Mouse (Mus musculus) stomach, embryonic 16.5 days (tissue): ENCODE measurements around the gene Lrcol1. TPM values are rescaled to one million over a fixed set of nuclear protein-coding genes. Genes with fewer than 3 reads are reported as not detected.

Experiments used
- ATAC-seq: fragments of 200-750 bp; cut with Nextera tagmentation; 2 replicates; pipeline ENCODE4 v1.8.0; 2017; ENCODE audit warnings: moderate number of reproducible peaks, moderate TSS enrichment; ENCODE audit not compliant: insufficient read depth, low FRiP score
- H3K27ac ChIP-seq: fragments of 300-500 bp; sonication (generic); 2 replicates; pipeline ENCODE4 v1.5.1; 2014; ENCODE audit warnings: low read length
- H3K27me3 ChIP-seq: fragments of 300-500 bp; sonication (generic); 2 replicates; pipeline ENCODE4 v1.6.1; 2014; ENCODE audit warnings: low read length, control low read depth, mixed read lengths; ENCODE audit not compliant: control insufficient read depth, insufficient read depth
- H3K36me3 ChIP-seq: fragments of 300-500 bp; sonication (generic); 2 replicates; pipeline ENCODE4 v1.6.1; 2014; ENCODE audit warnings: low read length; ENCODE audit not compliant: control insufficient read depth, insufficient read depth
- H3K4me1 ChIP-seq: fragments of 300-500 bp; sonication (generic); 2 replicates; pipeline ENCODE4 v1.6.1; 2014; ENCODE audit warnings: low read length, control low read depth, mixed read lengths; ENCODE audit not compliant: control insufficient read depth, insufficient read depth
- H3K4me2 ChIP-seq: fragments of 300-500 bp; sonication (generic); 2 replicates; pipeline ENCODE4 v1.6.1; 2014; ENCODE audit warnings: low read depth, low read length, mixed read lengths
- H3K4me3 ChIP-seq: fragments of 300-500 bp; sonication (generic); replicated peaks from 2 replicates; pipeline ENCODE4 v1.5.1; 2014; ENCODE audit warnings: mild to moderate bottlenecking, low read length
- H3K9ac ChIP-seq: fragments of 300-500 bp; sonication (generic); 2 replicates; pipeline ENCODE4 v1.6.1; 2014; ENCODE audit warnings: low read length
- H3K9me3 ChIP-seq: fragments of 300-500 bp; sonication (generic); replicated peaks from 2 replicates; pipeline ENCODE4 v1.6.1; 2016; ENCODE audit warnings: low read length, control low read depth; ENCODE audit not compliant: control insufficient read depth
- WGBS: fragments of 180-500 bp; shearing (Covaris S2); extraction: QIAGEN DNeasy Blood & Tissue Kit; methylation state at CpG from one replicate; pipeline ENCODE4 v1.1.7; 2014; 5-methylcytosine and 5-hydroxymethylcytosine counted together
- polyA plus RNA-seq: library from polyadenylated mRNA; unstranded; fragments of >200 nt; fragmentation: Nextera tagmentation; extraction: Ambion mirVana; gene quantifications from 2 replicates; pipeline ENCODE4 v1.2.1, GENCODE M21; 2015

Lrcol1 gene
- polyA plus RNA-seq, 1 experiment from 2014 or later = not detected

DNA sequence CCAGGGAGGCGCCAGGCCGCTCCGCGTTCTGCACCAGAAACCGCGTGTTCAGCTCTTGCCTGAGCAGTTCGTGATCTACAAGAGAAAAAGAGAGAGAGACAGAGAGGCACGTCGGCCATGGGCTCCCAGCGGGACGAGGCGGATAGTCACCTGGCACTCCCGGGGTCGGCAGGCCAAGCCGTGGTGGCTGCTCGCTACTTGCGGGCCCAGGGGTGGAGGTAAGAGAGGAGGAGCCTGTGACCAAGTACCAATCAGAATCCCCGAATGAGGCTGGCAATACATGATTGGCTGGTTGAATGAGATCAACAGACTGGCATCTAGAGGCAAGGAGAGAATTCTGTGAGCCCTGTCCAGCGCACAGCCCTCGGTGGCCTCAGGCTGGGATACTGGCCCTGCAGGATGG lies 33.7 kb downstream of the Lrcol1 start:
- Histone ChIP-seq H3K4me2 (no peak overlapping the region), H3K27me3 (no peaks in the 10 kb centered on the region), H3K9ac (no peak overlapping the region), H3K27ac (no peak overlapping the region), H3K36me3 (no peaks in the 10 kb centered on the region), H3K9me3 (no peaks in the 10 kb centered on the region), H3K4me1 (no peaks in the 10 kb centered on the region), H3K4me3 (no peak overlapping the region)
- WGBS = 49% methylated on average over 20 of the region's 20 CpGs
- no peak for ATAC-seq

GRCm38 (mm10) chr5:110379086-110379485 lies 34.6 kb downstream of the Lrcol1 start:
- no peaks in the 10 kb centered on the region for H3K4me1 ChIP-seq
- WGBS = 89% methylated on average over 15 of the region's 15 CpGs
- H3K27me3 ChIP-seq = no peaks in the 10 kb centered on the region
- H3K4me3 ChIP-seq = no peak overlapping the region
- no peak overlapping the region for H3K27ac ChIP-seq
- H3K9ac ChIP-seq = no peak overlapping the region
- H3K36me3 ChIP-seq = no peaks in the 10 kb centered on the region
- no peaks in the 10 kb centered on the region for H3K9me3 ChIP-seq
- no peak overlapping the region for H3K4me2 ChIP-seq
- ATAC-seq = no peak

DNA sequence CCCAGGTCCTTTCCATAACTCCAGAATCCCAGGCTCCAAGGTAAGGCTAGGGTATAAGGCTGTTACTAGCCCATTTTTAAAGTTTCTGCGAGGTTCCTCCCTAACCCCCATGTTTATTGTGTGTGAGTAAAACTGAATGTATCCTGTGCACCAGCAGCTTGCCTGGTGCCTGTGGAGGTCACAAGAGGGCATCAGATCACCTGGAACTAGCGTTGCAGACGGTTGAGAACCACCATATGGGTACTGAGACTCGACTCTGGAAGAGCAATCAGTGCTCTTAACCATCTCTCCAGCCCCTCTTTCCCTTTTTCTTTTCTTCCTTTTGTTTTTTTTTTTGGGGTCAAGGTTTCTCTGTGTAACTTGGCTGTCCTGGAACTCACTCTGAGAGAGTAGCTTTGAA lies 35.3 kb downstream of the Lrcol1 start:
- H3K4me3 ChIP-seq = no peak overlapping the region
- H3K36me3 ChIP-seq = no peaks in the 10 kb centered on the region
- WGBS = 78% methylated on average over 4 of the region's 4 CpGs
- ATAC-seq = no peak
- no peak overlapping the region for H3K4me2 ChIP-seq
- H3K9ac ChIP-seq = no peak overlapping the region
- H3K27ac ChIP-seq = no peak overlapping the region
- H3K9me3 ChIP-seq = no peaks in the 10 kb centered on the region
- H3K4me1 ChIP-seq = no peaks in the 10 kb centered on the region
- no peaks in the 10 kb centered on the region for H3K27me3 ChIP-seq

DNA sequence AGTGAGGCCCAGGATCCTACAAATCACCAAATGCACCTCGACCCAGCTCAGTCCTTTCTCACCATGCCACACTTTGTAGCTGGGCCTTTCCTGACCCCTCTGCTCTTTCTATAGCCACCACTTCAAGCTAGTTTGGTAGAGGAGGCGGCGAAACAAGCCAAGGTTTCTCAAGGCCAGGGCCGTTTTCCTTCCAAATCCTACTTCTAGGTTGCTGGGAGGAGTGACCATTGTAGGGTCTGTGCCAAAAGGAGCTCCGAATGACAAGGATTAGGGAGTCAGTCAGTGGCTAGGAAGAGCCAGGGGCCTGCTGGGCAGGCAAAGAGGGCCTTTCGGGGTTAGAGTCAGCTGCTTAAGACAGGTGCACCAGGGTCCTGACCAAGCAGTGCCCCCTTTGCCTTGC lies 40.0 kb downstream of the Lrcol1 start:
- no peak overlapping the region for H3K27ac ChIP-seq
- H3K4me1 ChIP-seq = peaks cover 9% of the 10 kb centered on the region; the same call in 1 of the 2 replicates
- no peak overlapping the region for H3K9ac ChIP-seq
- no peaks in the 10 kb centered on the region for H3K9me3 ChIP-seq
- ATAC-seq = no peak
- H3K4me2 ChIP-seq = no peak overlapping the region
- no peaks in the 10 kb centered on the region for H3K27me3 ChIP-seq
- H3K36me3 ChIP-seq = no peaks in the 10 kb centered on the region
- H3K4me3 ChIP-seq = no peak overlapping the region
- 84% methylated on average over 6 of the region's 6 CpGs for WGBS

DNA sequence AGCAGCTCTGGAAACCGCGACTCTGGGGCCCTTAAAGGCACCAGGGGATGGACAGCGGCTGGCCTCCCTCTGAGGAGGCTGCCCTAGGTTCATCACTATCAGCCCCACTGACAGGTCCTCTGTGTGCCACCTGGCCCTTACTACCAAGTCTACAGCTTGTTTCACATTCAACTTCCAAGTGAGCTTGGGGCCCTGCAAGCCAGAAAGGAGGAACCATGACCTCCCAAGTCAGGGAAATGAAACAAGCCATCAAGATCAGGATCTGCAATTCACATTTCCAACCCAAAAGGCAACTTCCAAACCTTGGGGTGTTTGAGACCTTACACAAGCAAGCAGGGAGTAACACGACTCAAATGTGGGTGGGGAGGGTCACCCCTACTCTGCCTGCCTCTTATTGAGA lies 40.7 kb downstream of the Lrcol1 start:
- no peak overlapping the region for H3K9ac ChIP-seq
- no peaks in the 10 kb centered on the region for H3K27me3 ChIP-seq
- 58% methylated on average over 4 of the region's 4 CpGs for WGBS
- no peak overlapping the region for H3K4me3 ChIP-seq
- H3K9me3 ChIP-seq = no peaks in the 10 kb centered on the region
- H3K4me2 ChIP-seq = peak overlapping the region; percentile 61; the same call in 1 of the 2 replicates
- no peak overlapping the region for H3K27ac ChIP-seq
- H3K36me3 ChIP-seq = no peaks in the 10 kb centered on the region
- ATAC-seq = no peak
- peaks cover 9% of the 10 kb centered on the region; the same call in 1 of the 2 replicates for H3K4me1 ChIP-seq

DNA sequence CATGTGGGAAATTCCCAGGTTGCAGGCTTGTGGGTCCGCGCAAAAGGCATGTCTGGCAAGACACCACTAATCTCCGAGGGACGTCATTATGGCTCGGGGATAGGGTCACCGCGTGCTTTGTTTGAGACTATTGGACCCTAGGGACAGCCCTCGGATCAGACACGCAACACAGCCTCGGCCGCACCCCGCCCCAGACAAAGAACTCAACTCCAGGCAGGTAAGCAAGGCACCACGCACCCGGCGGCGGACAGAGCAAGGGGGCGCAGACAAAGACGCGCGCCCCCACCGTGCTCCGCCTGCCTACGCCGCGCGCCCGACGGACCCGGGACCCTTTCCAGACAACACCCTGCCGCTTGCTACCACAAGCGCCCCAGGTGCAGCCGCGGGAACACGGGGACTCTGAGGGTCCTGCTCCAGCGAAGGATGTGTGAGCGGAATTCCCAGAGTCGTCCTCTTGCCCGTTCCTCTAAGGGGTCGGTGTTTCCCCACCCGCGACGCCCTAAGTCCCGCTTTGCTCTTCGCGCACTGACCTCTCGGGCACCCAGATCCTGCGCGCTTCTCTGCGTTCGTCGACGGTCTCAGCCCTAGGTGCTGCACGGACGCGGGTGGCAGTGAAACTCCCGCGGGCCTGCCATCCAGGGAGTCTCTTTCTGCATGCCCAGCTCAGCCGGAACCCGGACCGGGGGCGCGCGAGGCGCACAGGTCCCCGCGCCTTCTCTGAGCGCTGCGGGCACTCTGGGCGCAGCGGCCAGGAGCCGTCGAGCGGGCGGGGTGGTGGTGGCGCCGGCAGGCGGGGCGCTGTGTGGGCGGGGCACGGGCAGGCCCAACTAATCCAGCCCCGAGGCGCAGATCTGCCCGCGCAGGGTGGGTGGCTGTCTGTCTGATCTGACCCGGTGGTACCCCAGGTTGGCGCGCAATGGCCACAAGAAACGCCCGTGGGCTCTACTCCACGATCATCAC lies 42.1 kb downstream of the Lrcol1 start:
- Histone ChIP-seq H3K27me3 (no peaks in the 10 kb centered on the region), H3K9ac (peak overlapping the region; percentile 73), H3K27ac (no peak overlapping the region), H3K9me3 (no peaks in the 10 kb centered on the region), H3K4me1 (peaks cover 9% of the 10 kb centered on the region; the same call in 1 of the 2 replicates), H3K4me3 (peak overlapping the region; percentile 64), H3K4me2 (peak overlapping the region; percentile 61), H3K36me3 (no peaks in the 10 kb centered on the region)
- ATAC-seq = peak; percentile 88; the same call in 1 of the 2 replicates
- under 1% methylated on average over 90 of the region's 90 CpGs for WGBS

DNA sequence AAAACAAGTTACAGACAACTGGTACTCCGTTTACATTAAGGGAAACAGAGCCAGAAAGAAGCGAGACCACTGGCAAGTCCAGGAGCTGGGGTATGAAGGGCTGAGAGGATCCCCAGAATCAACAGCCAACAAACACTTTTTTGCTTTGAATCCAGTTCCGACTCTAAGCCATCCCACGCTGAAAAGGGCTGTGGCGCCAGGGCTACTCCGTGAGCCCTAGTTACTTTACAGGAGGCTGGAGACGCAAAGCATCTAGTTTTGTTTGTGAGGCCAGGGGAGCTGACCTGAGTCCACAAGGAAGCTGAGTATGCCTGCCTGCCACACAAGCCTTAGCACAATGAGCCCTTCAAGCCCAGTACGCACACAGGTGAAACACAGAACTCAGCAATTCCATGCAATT lies 42.8 kb downstream of the Lrcol1 start:
- WGBS = 14% methylated on average over 8 of the region's 8 CpGs

DNA sequence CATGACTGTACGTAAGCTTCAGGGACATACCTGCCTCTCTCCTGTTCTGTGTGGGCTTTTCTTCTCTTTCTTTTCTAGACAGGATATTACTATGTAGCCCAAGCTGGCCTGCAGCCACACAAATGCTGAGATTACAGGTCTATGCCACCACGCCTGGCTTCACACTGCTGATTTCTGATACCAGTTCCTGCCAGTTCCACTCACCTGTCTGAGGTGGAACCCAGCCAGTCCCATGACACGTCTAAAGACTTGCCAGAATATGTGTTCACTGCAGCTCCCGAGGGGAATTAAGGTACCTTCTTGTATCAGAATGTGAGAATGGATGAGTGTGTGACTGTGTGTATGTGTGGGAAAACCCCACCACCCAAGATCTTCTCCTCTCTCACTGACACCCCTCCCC lies 46.1 kb downstream of the Lrcol1 start:
- ATAC-seq = no peak
- Histone ChIP-seq H3K4me2 (no peak overlapping the region), H3K36me3 (no peaks in the 10 kb centered on the region), H3K27ac (no peak overlapping the region), H3K9me3 (no peaks in the 10 kb centered on the region), H3K4me3 (no peak overlapping the region), H3K4me1 (peaks cover 5% of the 10 kb centered on the region; the same call in 1 of the 2 replicates), H3K9ac (no peak overlapping the region), H3K27me3 (no peaks in the 10 kb centered on the region)
- WGBS = 79% methylated on average over 4 of the region's 4 CpGs

More for the DNA sequence above, 42.8 kb downstream of the Lrcol1 start:
- Histone ChIP-seq H3K36me3 (no peaks in the 10 kb centered on the region), H3K4me3 (peak overlapping the region; percentile 64), H3K27ac (peak overlapping the region; percentile 18; the same call in 1 of the 2 replicates), H3K9ac (peak overlapping the region; percentile 73), H3K4me2 (peak overlapping the region; percentile 61), H3K4me1 (peaks cover 9% of the 10 kb centered on the region; the same call in 1 of the 2 replicates), H3K9me3 (no peaks in the 10 kb centered on the region), H3K27me3 (no peaks in the 10 kb centered on the region)
- no peak; the same call in 1 of the 2 replicates for ATAC-seq

DNA sequence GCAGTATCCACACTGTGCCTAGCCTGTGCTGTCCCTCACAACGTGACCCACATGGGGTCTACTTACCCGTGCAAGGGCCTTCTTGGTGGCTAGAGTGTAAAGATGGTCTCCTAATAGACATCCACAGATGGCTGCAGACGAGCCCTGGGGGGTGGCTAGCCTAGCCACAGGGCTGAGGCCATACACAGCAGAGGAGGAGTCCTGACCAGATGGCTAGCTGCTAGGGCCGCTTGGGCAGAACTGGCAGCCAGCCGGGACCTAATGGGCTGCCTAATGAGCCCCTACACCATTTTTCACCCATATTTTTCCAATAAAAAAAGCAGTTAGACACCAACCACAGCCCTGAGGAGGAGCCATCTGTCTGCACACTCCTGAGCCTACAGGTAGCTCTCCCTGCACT lies 48.2 kb downstream of the Lrcol1 start:
- no peak overlapping the region for H3K9ac ChIP-seq
- whole genome bisulfite sequencing = 72% methylated on average over 5 of the region's 5 CpGs
- H3K4me3 ChIP-seq = no peak overlapping the region
- no peak overlapping the region for H3K4me2 ChIP-seq
- no peaks in the 10 kb centered on the region for H3K9me3 ChIP-seq
- H3K36me3 ChIP-seq = no peaks in the 10 kb centered on the region
- H3K27me3 ChIP-seq = no peaks in the 10 kb centered on the region
- no peak overlapping the region for H3K27ac ChIP-seq
- no peak for ATAC-seq
- no peaks in the 10 kb centered on the region for H3K4me1 ChIP-seq
